Mouse (Mus musculus) erythroblast, embryonic 14.5 days (primary cell): ENCODE results near the gene Cep128.

ENCODE experiments used
- GATA1 ChIP-seq: IDR thresholded peaks from 2 replicates; pipeline ENCODE4 v1.6.1; 2012; ENCODE audit warnings: low read length, inconsistent platforms, mixed read lengths
- TAL1 ChIP-seq: IDR thresholded peaks from 3 replicates; pipeline ENCODE4 v1.6.1; 2012; ENCODE audit warnings: low read length, inconsistent platforms, mixed read lengths

GRCm38 (mm10) chr12:91066286-91067082 is 317.7 kb downstream of the Cep128 start:
- no peak for TF ChIP-seq GATA1
- no peak for TF ChIP-seq TAL1
